Mouse (Mus musculus) right cerebral cortex, postnatal 14 days (tissue): Measurements from ENCODE around the gene C1ql3.

Source experiments
- DNase-seq: peaks from one replicate; pipeline ENCODE4 v3.0.0; 2022

Gene C1ql3

DNA sequence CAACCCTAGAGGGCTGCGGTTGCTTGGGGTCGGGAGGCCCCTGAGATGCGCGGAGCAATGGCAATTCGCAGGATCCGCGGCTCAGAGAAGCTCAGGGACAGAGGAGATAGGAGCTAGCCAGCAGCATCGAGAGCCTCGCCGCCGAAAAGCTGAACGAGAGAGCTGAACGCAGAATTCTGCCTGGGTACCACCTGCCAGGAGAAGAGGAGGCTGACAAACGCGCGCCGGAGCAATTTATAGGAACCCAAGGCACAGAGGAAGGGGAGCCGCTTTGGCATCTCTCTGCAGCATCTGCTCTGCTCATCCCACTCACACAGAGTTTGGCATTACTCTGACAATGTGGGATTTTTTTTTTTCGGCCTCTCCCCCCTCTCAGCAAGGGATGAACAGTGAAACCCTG lies at the start of gene C1ql3:
TSS of gene C1ql3 (minus strand) at position 335 of the 400 bp plus-strand sequence.
- peak; percentile 78 for DNase-seq

DNA sequence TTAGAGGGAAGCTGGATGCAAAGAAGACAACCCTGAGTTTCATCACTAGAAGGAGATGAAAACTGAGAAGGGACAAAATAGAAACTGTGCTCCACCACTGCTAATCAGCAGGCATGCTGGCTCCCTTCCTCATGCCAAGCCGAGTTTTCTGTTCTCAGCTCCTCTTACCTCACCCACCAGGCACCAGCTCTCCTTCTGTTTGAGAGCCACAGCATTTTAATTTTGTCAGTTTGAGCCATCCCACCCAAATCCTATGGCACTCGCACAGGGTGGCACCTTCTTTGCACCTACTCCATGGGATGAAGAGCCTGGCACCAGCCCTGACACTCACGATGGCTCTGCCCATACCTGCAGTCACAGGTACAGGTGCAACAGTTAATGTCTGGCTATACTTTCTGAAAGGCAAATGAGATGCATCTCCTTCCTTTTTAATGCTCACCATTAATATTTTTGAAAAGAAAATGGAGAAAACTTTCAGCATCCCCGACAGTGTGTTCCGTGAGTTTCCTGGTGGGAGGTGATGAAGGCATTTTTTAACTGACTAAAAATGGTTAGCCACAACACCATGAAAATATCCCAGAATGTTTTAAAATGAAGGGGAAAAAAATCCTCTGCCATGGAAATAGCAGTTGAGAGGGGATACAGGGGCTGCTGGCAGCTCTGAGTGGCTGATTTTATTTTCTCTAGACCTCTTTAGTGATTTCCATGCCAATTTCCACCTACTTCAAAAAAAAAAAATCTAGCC lies 49.0 kb upstream of the C1ql3 start:
- DNase-seq: peak; percentile 25

DNA sequence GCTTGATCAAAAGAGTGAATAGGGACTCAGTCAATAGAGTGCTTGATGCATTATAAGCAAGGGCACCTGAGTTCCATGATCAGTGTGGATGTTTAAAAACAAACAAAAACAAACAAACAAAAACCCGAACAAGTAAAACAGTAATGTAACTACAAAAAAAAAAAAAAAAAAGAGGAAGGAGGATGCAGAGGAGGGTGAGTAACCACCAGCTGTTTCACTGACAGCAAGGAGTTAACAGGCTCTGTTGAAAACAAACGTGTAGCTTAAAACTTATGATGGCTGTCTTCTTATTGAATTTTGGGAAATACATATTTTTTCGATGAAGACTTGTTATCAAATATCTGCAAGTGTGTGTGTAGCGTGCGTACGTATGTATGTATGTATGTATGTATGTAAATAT lies 37.0 kb upstream of the C1ql3 start:
- DNase-seq: no peak

GRCm38 (mm10) chr2:13044555-13044954 lies 32.9 kb upstream of the C1ql3 start:
- no peak for DNase-seq

GRCm38 (mm10) chr2:13039785-13040184 lies 28.2 kb upstream of the C1ql3 start:
- no peak for DNase-seq

GRCm38 (mm10) chr2:13038772-13039171 lies 27.2 kb upstream of the C1ql3 start:
- DNase-seq: no peak

- no peak for DNase-seq
Measured at GRCm38 (mm10) chr2:13018861-13019260, 7.3 kb upstream of the C1ql3 start.

- no peak for DNase-seq
Measured at GRCm38 (mm10) chr2:13018382-13018781, 6.8 kb upstream of the C1ql3 start.

DNA sequence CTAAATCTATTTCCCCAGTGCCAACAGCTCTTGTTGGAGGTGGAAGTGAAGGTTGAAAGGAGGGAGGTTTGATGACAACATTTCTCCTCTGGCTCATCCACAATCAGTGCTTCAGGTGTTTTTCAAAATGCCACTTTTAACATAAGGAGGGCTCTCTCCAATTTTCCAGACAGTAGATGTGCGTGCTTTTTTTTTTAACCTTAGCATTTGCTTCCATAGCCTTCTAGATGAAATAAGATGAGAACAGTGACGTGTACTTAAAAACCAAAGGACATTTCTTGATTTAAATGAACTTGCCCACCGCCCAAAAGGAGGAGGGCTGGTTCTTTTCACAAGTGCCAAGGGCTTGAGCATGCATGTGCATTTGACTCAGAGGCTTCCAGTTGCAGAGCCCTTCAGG lies 367 bp upstream of the C1ql3 start:
- DNase-seq: no peak

DNA sequence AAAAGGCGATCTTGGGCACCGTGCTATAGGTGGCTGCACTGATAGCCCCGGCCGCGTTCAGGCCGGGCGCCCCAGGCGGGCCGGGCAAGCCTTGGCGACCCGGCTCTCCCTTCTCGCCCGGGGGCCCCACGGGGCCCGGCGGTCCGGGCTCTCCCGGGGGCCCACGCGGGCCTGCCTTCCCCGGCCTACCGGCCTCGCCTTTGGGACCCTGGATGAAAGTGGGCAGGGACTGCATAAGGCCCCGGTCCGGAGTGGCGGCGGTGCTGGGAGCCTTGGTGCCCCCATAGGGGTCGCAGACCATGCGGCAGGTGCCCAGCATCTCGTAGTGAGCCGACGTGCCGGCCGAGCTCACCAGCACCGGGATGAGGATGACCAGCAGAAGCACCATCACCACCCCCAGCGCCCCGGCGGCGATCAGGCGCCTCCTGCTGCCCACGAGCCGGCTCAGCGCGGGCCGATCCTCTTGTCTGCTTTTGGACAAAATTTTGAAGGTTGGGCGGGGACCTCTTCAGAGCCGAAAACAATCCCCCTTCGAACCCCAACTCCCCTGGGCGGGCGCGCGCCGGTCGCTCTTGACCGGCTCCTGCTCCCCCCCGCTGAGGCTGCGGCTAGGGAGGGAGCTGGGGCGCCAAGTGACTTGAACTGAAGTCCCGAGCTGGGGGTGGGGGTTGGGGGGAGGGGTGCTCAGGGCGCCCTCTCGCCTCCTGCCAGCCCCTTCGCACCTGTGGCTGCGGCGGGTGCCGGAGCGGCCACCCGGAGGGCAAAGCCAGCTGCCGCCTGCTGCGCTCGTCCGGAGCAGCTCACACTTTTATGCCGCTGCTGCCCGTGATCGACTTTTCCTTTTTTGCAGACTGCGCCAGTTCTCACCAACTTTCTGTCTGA lies 905 bp downstream of the C1ql3 start:
- DNase-seq: peak; percentile 51

- peak; percentile 18 for DNase-seq
Measured at GRCm38 (mm10) chr2:13010030-13010459, 1.6 kb downstream of the C1ql3 start.

GRCm38 (mm10) chr2:13009261-13009972 lies 2.2 kb downstream of the C1ql3 start:
- DNase-seq: peak; percentile 9

- no peak for DNase-seq
Measured at GRCm38 (mm10) chr2:13008433-13008832, 3.2 kb downstream of the C1ql3 start.

DNA sequence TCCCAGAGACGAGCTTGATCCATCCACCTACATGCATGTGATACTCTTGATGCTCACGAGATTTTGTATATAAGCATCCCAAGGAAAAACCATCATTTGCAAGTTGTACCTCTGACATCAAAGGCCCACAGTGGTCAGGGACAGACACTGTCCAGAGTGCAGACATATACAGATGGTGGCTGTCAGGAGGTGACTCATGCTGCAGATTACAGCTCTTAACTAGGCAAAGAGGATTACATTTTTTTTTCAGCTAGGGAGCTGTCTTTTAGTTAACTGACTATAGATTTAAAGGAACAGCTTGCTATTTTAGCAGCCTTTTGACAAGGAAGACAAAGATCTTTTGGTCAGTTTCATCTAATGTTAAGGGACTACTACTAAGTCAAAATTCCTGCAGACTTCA lies 11.6 kb downstream of the C1ql3 start:
- DNase-seq: no peak

GRCm38 (mm10) chr2:12984901-12985732 lies 26.5 kb downstream of the C1ql3 start:
- DNase-seq: no peak

- no peak for DNase-seq
Measured at GRCm38 (mm10) chr2:12978771-12979170, 32.8 kb downstream of the C1ql3 start.

DNA sequence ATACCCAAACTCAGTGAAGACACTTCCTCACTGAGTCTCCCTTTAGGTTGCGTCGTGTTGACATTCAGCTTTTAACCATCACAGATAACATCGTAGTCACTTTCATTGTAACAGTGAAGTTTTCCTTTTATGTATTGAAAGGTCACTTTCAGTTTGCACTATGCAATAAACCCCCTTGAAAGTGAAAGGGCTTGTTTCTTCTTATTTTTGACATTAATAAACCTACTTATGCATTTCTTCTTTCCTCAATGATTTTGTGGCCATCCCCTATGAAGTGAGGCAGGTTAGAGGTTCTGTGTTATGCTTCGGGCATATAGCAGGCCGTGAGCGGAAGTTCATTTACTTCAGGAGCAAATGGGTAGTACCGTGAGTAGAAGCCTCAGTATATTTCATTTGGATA lies 34.2 kb downstream of the C1ql3 start:
- no peak for DNase-seq

DNA sequence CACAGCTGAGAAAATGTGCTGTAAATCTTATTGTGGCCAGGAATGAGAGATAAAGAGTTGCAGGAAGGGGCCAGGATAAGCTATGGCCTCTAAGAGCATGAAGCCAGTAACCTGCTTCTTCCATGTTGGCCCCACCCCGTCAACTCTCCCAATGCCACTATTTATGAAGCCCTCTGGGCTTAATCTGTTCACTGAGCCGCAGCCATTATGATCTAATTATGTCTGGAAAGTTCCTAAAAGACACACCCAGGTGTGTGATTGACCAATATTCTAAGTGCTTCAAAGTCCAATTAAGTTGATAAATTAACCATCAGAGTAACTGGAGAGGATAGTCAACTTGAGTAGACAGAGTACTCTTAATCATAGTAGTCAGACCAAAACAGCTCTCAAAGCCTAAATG lies 37.9 kb downstream of the C1ql3 start:
- DNase-seq: no peak

GRCm38 (mm10) chr2:12970049-12970724 lies 41.4 kb downstream of the C1ql3 start:
- DNase-seq: no peak

GRCm38 (mm10) chr2:12956703-12957424 lies 54.7 kb downstream of the C1ql3 start:
- no peak for DNase-seq
